26 mouse cellular contexts compared by ENCODE assay signal in the genomic region with DNA sequence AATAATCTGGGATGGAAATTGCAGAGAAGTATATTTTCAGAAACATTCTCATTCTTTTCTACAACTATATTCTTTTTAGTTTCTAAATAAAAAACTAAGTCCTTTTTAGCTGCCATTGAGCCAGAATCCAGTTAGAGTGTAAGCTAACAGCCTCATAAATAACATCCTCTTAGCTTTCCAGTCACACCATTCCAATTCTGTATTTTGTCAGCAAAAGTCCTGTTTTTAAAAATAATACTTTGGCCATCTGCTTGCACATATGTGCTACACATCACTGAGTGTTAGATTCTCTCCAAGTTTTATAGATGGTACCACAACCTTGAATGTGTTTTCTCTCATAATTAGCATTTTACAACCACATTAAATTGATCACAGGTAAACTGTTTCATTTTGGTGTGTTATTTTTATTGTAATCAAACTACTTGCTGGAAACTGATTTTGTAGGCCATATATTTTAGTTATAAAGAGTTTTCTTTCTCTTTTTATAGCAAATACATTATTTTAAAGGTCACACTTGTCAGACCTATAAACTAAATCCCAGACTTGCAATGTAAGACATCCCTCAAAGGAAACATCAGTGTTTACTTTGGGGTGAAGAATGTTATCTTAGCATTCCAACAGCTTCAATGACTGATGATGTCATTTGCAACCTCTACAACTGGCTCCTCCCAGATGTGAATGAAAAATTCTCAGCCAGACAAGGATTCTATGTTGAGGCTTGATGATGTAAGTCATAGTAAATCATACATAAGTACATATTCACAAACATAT.
DNase-seq lines count a peak whose midpoint lies in the region; ATAC-seq and TF ChIP-seq lines count a peak whose summit lies in the region.
"Had no signal": no experiment of that assay in that cellular context is flagged by ENCODE, and none has a peak within 500 bp of the region (broad histone marks: within the 10 kb centered on the region; RNA-seq: fewer than 3 reads in every experiment).

No protein-coding gene starts in this region.

- no peaks in the 10 kb centered on the region for H3K36me3 ChIP-seq in forebrain, embryonic 15.5 days
- H3K36me3 ChIP-seq in forebrain, embryonic 11.5 days (ENCODE audit: control insufficient read depth, insufficient read depth, low read length), result no peaks in the 10 kb centered on the region
- H3K36me3 ChIP-seq in kidney, postnatal 0 days (ENCODE audit: insufficient read depth, low read length), result no peaks in the 10 kb centered on the region
- H3K36me3 ChIP-seq in limb, embryonic 13.5 days, result no peaks in the 10 kb centered on the region
- no peaks in the 10 kb centered on the region for H3K36me3 ChIP-seq in limb, embryonic 10.5 days
- H3K36me3 ChIP-seq: embryonic facial prominence, embryonic 15.5 days; heart, embryonic 13.5 days; hindbrain, embryonic 13.5 days; liver, embryonic 13.5 days; lung, embryonic 15.5 days; midbrain, embryonic 10.5 days had no signal

- no peaks in the 10 kb centered on the region for H3K9me3 ChIP-seq in forebrain, embryonic 15.5 days
- no peaks in the 10 kb centered on the region for H3K9me3 ChIP-seq in forebrain, embryonic 11.5 days (ENCODE audit: control insufficient read depth, low read length)
- H3K9me3 ChIP-seq in kidney, postnatal 0 days (replicated peaks; ENCODE audit: low read length), result no peaks in the 10 kb centered on the region
- H3K9me3 ChIP-seq in limb, embryonic 13.5 days, result no peaks in the 10 kb centered on the region
- no peaks in the 10 kb centered on the region for H3K9me3 ChIP-seq in limb, embryonic 10.5 days (replicated peaks)
- H3K9me3 ChIP-seq: embryonic facial prominence, embryonic 15.5 days; heart, embryonic 13.5 days; hindbrain, embryonic 13.5 days; liver, embryonic 13.5 days; lung, embryonic 15.5 days; midbrain, embryonic 10.5 days had no signal

- no peak overlapping the region for H3K4me2 ChIP-seq in forebrain, embryonic 15.5 days (replicated peaks)
- no peak overlapping the region for H3K4me2 ChIP-seq in forebrain, embryonic 11.5 days (ENCODE audit: low read depth, low read length, severe bottlenecking)
- no peak overlapping the region for H3K4me2 ChIP-seq in kidney, postnatal 0 days (ENCODE audit: low read length)
- H3K4me2 ChIP-seq in limb, embryonic 13.5 days (replicated peaks), result no peak overlapping the region
- H3K4me2 ChIP-seq: embryonic facial prominence, embryonic 15.5 days; heart, embryonic 13.5 days; hindbrain, embryonic 13.5 days; liver, embryonic 13.5 days; lung, embryonic 15.5 days had no signal

- H3K27me3 ChIP-seq in forebrain, embryonic 15.5 days, result no peaks in the 10 kb centered on the region
- H3K27me3 ChIP-seq in forebrain, embryonic 11.5 days (ENCODE audit: control insufficient read depth, insufficient read depth, low read length), result no peaks in the 10 kb centered on the region
- no peaks in the 10 kb centered on the region for H3K27me3 ChIP-seq in kidney, postnatal 0 days (ENCODE audit: insufficient read depth, low read length)
- H3K27me3 ChIP-seq in limb, embryonic 13.5 days, result no peaks in the 10 kb centered on the region
- no peaks in the 10 kb centered on the region for H3K27me3 ChIP-seq in limb, embryonic 10.5 days (ENCODE audit: low read depth, poor library complexity, severe bottlenecking)
- H3K27me3 ChIP-seq: embryonic facial prominence, embryonic 15.5 days; heart, embryonic 13.5 days; hindbrain, embryonic 13.5 days; liver, embryonic 13.5 days; lung, embryonic 15.5 days had no signal

- ATAC-seq in forebrain, embryonic 15.5 days (replicated peaks), result peak; percentile 51; the same call in 1 of the 2 replicates
- ATAC-seq in forebrain, embryonic 11.5 days (replicated peaks; ENCODE audit: low FRiP score), result no peak
- ATAC-seq in kidney, postnatal 0 days (replicated peaks; ENCODE audit: low FRiP score, low read depth), result no peak
- ATAC-seq in limb, embryonic 13.5 days (ENCODE audit: low FRiP score, low read depth), result peak; percentile 54; the same call in 1 of the 2 replicates
- ATAC-seq: activated CD4-positive, CD25-positive, alpha-beta regulatory T cell, adult 4 months; CD4-positive, CD25-positive, alpha-beta regulatory T cell, adult 4 months; inflammation-experienced regulatory T-cells, adult 6 months had no signal

- DNase-seq in forebrain, embryonic 11.5 days (ENCODE audit: low spot score), result no peak
- peak; percentile 44 for DNase-seq in kidney, postnatal 0 days (ENCODE audit: low spot score)
- no peak for DNase-seq in kidney, adult 11 months
- DNase-seq in limb, embryonic 10.5 days (ENCODE audit: low spot score), result no peak
- DNase-seq in mesoderm, embryonic 11.5 days (ENCODE audit: low read depth, low spot score), result peak; percentile 18
- no peak for DNase-seq in heart, adult 11 months
- DNase-seq: adrenal gland, postnatal 10 days; cerebellum, adult 18-20 months; cerebellum, postnatal 36 days; gastrocnemius, postnatal 10 days; heart, adult 18-20 months; kidney, adult 8-10 months; liver, embryonic 13.5 days; lung, postnatal 4 days; thymus, postnatal 36 days had no signal

- no peak overlapping the region for H3K9ac ChIP-seq in forebrain, embryonic 15.5 days (replicated peaks)
- no peak overlapping the region for H3K9ac ChIP-seq in forebrain, embryonic 11.5 days (ENCODE audit: low read length)
- no peak overlapping the region for H3K9ac ChIP-seq in kidney, postnatal 0 days (ENCODE audit: low read depth, low read length)
- no peak overlapping the region for H3K9ac ChIP-seq in limb, embryonic 13.5 days
- H3K9ac ChIP-seq: embryonic facial prominence, embryonic 15.5 days; heart, embryonic 13.5 days; hindbrain, embryonic 13.5 days; liver, embryonic 13.5 days; lung, embryonic 15.5 days had no signal

- H3K4me3 ChIP-seq in forebrain, embryonic 15.5 days, result no peak overlapping the region
- H3K4me3 ChIP-seq in forebrain, embryonic 11.5 days (ENCODE audit: low read depth, low read length), result no peak overlapping the region
- H3K4me3 ChIP-seq in kidney, postnatal 0 days (replicated peaks; ENCODE audit: low read depth, low read length), result no peak overlapping the region
- H3K4me3 ChIP-seq in limb, embryonic 13.5 days, result no peak overlapping the region
- no peak overlapping the region for H3K4me3 ChIP-seq in limb, embryonic 10.5 days
- H3K4me3 ChIP-seq: embryonic facial prominence, embryonic 15.5 days; heart, embryonic 13.5 days; hindbrain, embryonic 13.5 days; layer of hippocampus, adult 2 months; liver, embryonic 13.5 days; lung, embryonic 15.5 days; midbrain, embryonic 10.5 days had no signal

- H3K4me1 ChIP-seq in forebrain, embryonic 15.5 days, result no peaks in the 10 kb centered on the region
- no peaks in the 10 kb centered on the region for H3K4me1 ChIP-seq in forebrain, embryonic 11.5 days (replicated peaks; ENCODE audit: control insufficient read depth, insufficient read depth, low read length)
- H3K4me1 ChIP-seq in kidney, postnatal 0 days (replicated peaks; ENCODE audit: insufficient read depth, low read length), result no peaks in the 10 kb centered on the region
- no peaks in the 10 kb centered on the region for H3K4me1 ChIP-seq in limb, embryonic 13.5 days
- H3K4me1 ChIP-seq in limb, embryonic 10.5 days, result 0 out of 2 replicates have a peak, but pooled peaks cover 11% of the 10 kb centered on the region
- H3K4me1 ChIP-seq: embryonic facial prominence, embryonic 15.5 days; heart, embryonic 13.5 days; hindbrain, embryonic 13.5 days; liver, embryonic 13.5 days; lung, embryonic 15.5 days; midbrain, embryonic 10.5 days had no signal

- TF ChIP-seq CTCF in kidney, postnatal 0 days (IDR thresholded peaks at IDR 0.05; ENCODE audit: low read depth), result no peak

- no peak overlapping the region for H3K27ac ChIP-seq in forebrain, embryonic 15.5 days (replicated peaks)
- H3K27ac ChIP-seq in forebrain, embryonic 11.5 days (ENCODE audit: low read depth, low read length), result no peak overlapping the region
- H3K27ac ChIP-seq in kidney, postnatal 0 days, result no peak overlapping the region
- no peak overlapping the region for H3K27ac ChIP-seq in limb, embryonic 13.5 days
- H3K27ac ChIP-seq in limb, embryonic 10.5 days, result no peak overlapping the region
- H3K27ac ChIP-seq: embryonic facial prominence, embryonic 15.5 days; heart, embryonic 13.5 days; hindbrain, embryonic 13.5 days; layer of hippocampus, adult 2 months; liver, embryonic 13.5 days; lung, embryonic 15.5 days; midbrain, embryonic 10.5 days had no signal

Comparison
In these comparisons a context has a peak if more than half of its experiments do, and no peak if none do; other contexts are left out.
1. ATAC-seq: peak in forebrain, embryonic 15.5 days (single experiment) and limb, embryonic 13.5 days (single experiment); none in forebrain, embryonic 11.5 days (single experiment) and kidney, postnatal 0 days (single experiment).
2. DNase-seq: peak in kidney, postnatal 0 days (single experiment) and mesoderm, embryonic 11.5 days (single experiment); none in forebrain, embryonic 11.5 days (single experiment), kidney, adult 11 months (single experiment), limb, embryonic 10.5 days (single experiment) and heart, adult 11 months (single experiment).